Mouse (Mus musculus) retina, postnatal 7 days (tissue): ENCODE measurements at regions not wholly inside any gene's neighbourhood (a gene's known extent, or its start where the extent isn't known, plus 50 kb on each side); places are given as distances from the start of the nearest gene placed in this dataset.

Source experiments
- DNase-seq: peaks from one replicate; pipeline ENCODE4 v3.0.0-alpha.2; 2012; ENCODE audit warnings: low read depth, low spot score

DNA sequence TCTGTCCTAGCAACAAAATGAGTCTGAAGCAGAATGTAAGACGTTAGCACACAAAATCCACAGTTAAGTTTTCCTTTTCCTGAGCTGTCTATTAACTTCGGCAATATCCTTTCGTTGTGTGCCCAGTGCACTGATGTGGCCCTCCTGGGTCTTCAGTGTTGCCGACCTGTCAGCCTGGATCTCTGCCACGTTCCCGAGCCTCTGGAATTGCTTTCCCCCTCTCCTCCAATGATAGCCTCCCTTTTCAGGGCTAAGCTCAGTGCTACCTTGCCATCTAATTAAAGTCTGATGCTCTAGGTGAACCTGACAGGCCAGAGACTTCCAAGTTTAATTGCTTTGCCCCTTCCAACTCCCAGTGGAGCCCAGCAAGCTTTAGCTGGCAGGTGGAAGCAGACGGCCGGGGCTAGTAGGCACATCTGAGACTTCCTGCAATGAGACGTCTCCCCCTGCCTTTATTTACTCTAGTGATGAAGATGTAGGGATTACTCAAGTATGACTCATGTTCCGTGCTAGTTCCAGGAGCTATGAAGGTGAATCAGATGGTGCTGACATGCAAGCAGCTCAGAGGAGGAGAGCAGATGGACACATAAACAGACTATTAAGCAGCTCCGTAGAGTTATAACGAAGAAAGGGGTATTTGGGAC is 894.3 kb upstream of the Car8 start:
- DNase-seq = no peak

DNA sequence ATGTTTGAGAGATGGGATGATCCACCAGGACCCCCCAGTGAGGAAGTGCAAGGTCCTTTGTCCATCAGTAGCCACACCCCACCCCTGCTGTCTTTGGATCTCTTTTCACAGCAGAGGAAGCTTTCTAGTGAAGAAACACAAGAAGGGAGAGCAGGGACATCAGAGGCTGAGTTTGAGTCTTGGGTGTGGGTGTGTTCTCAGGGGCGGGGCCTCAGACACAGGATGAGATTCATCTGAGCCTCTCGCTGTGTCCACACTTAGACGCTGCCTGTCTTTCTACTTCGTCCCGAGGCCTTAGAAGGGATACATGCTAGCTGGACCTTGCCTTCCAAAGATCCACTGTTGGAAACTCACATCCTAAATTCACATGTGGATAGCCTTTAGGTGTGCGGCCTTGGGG is 893.5 kb upstream of the Car8 start:
- no peak for DNase-seq

DNA sequence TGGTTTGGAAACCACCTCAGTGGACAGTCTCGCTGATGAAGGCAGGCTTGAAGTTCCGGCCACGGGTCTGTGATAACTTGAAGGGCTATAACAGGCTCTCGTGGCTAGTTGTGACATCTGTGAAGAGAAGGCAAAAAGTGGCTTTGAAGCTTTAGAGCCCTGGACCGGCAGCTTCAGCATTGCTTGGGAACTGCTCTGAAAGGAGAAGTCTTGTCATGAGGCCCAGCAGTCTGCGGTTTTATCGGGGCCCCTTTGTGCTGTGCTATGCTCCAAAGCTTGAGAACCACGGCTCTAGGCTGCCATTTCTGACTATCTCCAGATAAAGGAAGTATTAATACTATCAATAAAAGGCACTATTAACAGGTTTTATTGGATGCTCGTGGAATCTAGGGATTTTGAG is 892.8 kb upstream of the Car8 start:
- no peak for DNase-seq

- no peak for DNase-seq
Measured at GRCm38 (mm10) chr4:9125236-9125963, 886.6 kb upstream of the Car8 start.

GRCm38 (mm10) chr4:9124586-9125232 is 885.9 kb upstream of the Car8 start:
- DNase-seq = peak; percentile 36

- no peak for DNase-seq
Measured at GRCm38 (mm10) chr4:9124109-9124508, 885.3 kb upstream of the Car8 start.

GRCm38 (mm10) chr4:9123396-9124031 is 884.7 kb upstream of the Car8 start:
- no peak for DNase-seq

DNA sequence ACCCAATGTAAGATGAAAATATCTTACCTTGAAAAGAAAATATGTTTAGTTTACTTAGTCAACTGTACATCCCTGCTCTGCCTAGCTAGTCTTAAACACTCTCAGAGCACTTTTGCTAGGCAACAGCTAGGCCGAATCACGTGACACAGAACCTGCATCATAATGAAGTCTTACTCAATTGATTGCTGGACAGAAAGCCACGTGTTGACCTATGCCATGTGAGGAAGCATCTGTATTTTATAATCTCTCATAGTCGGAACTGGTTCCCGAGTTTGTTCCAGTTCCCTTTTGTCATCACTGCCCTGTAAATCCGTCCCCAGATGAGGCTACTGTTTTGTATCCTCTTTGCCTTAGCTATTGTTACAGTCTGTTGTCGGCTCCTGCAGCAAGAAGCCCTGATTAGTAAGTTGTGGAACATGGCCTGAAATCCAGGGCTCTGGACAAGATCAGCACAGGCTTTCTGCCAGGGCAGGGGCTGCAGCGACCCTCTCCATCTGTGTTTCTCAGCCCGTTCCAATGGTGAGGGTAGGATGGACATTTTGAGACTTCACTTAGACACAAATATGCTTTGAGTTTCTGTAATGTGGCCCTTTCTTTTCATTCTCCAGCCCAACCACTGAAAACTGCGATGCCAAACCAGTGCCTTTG is 883.9 kb upstream of the Car8 start:
- no peak for DNase-seq

DNA sequence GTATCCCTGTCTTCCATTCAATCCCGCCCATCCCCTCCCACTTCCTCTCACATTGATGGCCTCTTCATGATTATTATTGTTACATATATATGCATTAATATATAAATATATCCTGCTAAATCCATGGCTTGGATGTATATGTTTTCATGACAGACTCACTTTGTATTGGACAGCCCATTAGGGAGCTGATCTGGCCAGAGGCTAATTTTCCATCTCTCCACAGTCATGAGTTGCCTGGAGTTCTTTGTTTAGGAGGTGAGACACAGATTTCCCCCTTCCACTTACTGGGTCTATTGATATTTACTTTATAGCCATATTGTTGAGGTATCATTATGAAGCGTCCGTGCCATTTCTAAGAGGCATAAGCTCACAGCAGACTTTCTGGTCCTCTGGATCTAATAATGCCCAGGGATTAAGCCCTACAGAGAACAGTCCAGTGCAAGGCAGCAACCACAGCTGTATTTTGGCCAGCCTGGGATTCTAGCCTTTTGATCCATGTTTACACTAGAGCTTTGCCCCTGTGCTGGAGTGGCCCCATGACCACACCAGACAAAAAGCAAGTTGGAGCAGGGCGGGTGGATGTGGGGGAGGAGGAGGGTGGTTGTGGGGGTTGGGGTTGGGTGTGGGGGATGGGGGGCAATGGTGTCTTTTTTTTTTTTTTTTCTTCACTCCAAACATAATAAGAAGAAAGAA is 878.3 kb upstream of the Car8 start:
- DNase-seq = no peak

GRCm38 (mm10) chr4:9115874-9116273 is 877.0 kb upstream of the Car8 start:
- no peak for DNase-seq

DNA sequence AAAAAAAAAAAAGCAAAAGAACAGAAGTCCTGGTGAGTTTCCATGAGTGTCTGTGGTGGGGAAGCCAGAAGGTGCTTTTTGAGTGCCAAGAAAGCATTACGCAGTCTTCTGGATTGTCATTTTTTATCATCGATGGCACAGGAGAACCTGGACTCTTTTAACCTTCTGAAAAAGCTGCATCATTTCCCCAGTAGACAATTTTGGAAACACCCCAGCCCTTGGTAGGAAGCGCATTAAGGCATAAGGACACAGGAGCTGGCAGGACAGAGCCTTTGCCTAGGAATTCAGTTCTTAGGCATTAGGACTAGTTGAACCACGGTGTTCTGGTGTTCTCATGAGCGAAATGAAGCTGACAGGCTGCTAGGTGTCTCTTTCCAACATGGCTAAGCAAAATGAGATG is 875.1 kb upstream of the Car8 start:
- DNase-seq = no peak

DNA sequence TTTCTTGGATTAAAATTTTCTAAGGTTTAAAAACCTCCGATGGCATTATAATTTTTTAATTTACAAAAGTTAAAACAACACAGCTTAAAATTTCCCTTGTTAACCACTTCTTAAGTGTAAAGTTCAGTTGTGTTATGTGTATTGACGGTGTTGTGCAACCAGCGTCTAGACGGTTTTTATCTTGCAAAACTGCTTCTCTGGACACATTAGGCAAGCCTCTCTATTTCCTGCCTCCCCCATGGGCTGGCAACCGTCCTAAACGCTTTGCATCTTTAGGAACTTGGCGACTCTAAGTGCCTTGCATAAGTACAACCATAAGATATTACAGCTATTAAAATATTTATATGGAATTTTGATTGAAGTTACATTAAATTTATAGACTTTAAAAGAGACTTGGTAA is 871.5 kb upstream of the Car8 start:
- DNase-seq = no peak

- DNase-seq = no peak
Measured at GRCm38 (mm10) chr4:9107295-9107694, 868.5 kb upstream of the Car8 start.

- DNase-seq = no peak
Measured at GRCm38 (mm10) chr4:9106778-9107177, 867.9 kb upstream of the Car8 start.

- DNase-seq = no peak
Measured at GRCm38 (mm10) chr4:9104657-9105056, 865.8 kb upstream of the Car8 start.

DNA sequence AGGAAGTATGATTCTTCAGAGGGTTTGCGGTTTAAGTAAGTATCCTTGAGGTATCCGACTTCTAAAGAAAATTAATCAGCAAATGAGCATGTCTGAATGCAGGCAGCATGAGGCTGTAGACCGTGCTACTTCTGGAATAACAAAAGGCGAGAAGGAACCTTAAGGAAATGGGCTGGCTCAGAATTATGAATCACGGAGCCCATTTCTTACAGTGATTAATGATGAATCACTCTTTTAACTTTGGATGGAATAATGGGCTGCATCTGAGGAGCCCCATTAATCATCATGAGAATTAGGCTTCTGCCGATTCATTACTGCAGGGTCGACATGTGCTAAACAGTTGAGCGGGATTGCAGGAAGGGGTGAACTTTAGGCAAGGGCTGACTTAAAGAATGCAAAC is 865.1 kb upstream of the Car8 start:
- DNase-seq = no peak

GRCm38 (mm10) chr4:9096809-9097700 is 858.2 kb upstream of the Car8 start:
- DNase-seq = peak; percentile 77

- no peak for DNase-seq
Measured at GRCm38 (mm10) chr4:9096274-9096673, 857.4 kb upstream of the Car8 start.

GRCm38 (mm10) chr4:9095646-9096045 is 856.8 kb upstream of the Car8 start:
- no peak for DNase-seq

GRCm38 (mm10) chr4:9094522-9094921 is 855.7 kb upstream of the Car8 start:
- DNase-seq = no peak
